Mouse (Mus musculus) kidney, adult 2 months (tissue): Measurements from ENCODE around the gene Ctu1.

Experiments used
- CTCF ChIP-seq: fragments of 200-500 bp; conservative IDR thresholded peaks from 2 replicates; pipeline ENCODE4 v1.5.1; 2011; ENCODE audit warnings: low read depth, mild to moderate bottlenecking, control low read depth, low read length, moderate library complexity, mixed read lengths; ENCODE audit not compliant: insufficient read depth, insufficient read length
- POLR2A ChIP-seq: fragments of 200-500 bp; IDR thresholded peaks from one replicate; pipeline ENCODE4 v1.6.1; 2011; ENCODE audit warnings: low read depth, low read length, control low read depth

DNA sequence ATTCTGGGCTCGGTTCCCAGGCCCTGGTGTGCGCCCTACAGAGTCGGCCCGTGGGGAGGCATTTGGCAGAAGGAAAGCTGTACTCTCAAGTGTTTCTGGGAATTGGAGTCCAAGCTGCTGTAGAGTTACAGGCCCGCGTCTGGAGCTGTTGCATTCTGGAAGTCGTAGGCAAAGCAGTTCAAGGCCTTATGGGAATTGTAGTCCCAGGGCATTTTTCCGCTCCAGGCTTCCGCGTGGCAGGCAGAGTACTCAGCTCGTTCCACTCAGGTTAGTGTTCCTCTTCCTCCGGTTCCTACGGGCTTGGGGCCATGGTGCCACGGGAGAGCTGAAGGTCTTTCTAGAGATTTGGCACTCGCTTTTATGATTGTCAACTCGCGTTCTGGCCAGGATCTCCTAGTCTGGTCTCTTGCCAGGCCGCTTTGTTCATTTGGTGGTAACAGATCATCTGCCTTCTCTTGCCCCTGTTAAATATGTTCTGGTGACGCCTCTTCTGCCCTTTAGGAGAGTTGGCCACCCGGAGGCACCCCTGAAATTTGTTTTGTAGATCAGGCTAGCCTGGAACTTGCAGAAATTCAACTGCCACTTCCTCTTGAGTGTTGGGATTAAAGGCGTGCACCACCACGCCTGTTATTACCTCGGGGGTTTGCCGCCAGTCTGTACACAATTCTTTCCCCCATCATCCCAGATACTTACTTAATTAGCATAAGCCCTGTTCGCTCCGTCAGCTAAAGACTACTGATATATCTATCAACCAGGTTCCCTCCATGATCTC lies at the start of gene Ctu1:
- no peak for TF ChIP-seq CTCF
- peak; percentile 16 for TF ChIP-seq POLR2A
